Comparison of ENCODE assay signal across 23 mouse cellular contexts in the genomic region with DNA sequence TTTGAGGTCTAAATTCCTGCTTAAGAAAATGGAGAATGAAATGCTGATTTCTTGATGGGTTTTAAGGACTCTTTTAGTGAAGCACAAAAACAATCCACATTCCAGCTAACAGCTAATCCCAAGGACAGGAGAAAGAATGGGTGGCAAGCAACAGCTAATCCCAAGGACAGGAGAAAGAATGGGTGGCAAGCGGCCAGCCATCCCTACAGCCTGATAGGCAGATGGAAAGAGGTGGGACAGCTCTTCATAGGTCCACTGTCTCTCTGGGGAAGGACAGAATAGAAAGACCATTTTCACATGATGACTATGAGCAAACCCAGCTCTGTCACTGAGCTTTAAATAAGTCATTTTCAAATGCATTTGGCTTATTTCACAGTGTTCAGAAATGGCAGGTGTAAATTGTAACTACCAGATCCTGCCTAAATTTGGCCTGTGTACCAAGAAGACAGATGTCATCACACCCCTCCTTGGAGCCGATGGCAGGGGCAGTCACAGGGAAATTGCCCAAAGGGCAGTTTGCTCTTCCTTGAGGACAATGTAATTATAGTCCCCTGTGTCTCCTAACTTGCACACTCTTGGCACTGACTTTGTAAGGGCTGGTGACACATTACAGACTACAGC.
DNase-seq lines count a peak whose midpoint lies in the region; ATAC-seq and TF ChIP-seq lines count a peak whose summit lies in the region.
"Had no signal": no experiment of that assay in that cellular context is flagged by ENCODE, and none has a peak within 500 bp of the region (broad histone marks: within the 10 kb centered on the region; RNA-seq: fewer than 3 reads in every experiment).

No protein-coding gene starts in this region.

- ATAC-seq in hindbrain, embryonic 11.5 days (ENCODE audit: low FRiP score): no peak
- ATAC-seq: hindbrain, postnatal 0 days; midbrain, embryonic 16.5 days had no signal

- peak overlapping the region; percentile 37 for H3K27ac ChIP-seq in left cerebral cortex, adult 2 months
- no peak overlapping the region for H3K27ac ChIP-seq in hindbrain, embryonic 11.5 days (ENCODE audit: low read depth, low read length)
- H3K27ac ChIP-seq: embryonic facial prominence, embryonic 15.5 days; gastrocnemius, adult 2 months; heart, embryonic 13.5 days; hindbrain, postnatal 0 days; limb, embryonic 13.5 days; liver, embryonic 15.5 days; stomach, postnatal 0 days had no signal

- H3K9ac ChIP-seq in hindbrain, embryonic 11.5 days (ENCODE audit: low read depth, low read length): no peak overlapping the region
- H3K9ac ChIP-seq: embryonic facial prominence, embryonic 15.5 days; heart, embryonic 13.5 days; limb, embryonic 13.5 days; liver, embryonic 15.5 days had no signal

- no peaks in the 10 kb centered on the region for H3K4me1 ChIP-seq in hindbrain, embryonic 11.5 days (replicated peaks; ENCODE audit: control insufficient read depth, insufficient read depth, low read length)
- H3K4me1 ChIP-seq: embryonic facial prominence, embryonic 15.5 days; heart, embryonic 13.5 days; limb, embryonic 13.5 days; liver, embryonic 15.5 days; megakaryocyte, embryonic 14.5 days had no signal

- H3K4me3 ChIP-seq in left cerebral cortex, adult 2 months: no peak overlapping the region
- H3K4me3 ChIP-seq in hindbrain, embryonic 11.5 days (ENCODE audit: low read depth, low read length): no peak overlapping the region
- H3K4me3 ChIP-seq: embryonic facial prominence, embryonic 15.5 days; gastrocnemius, adult 2 months; heart, embryonic 13.5 days; limb, embryonic 13.5 days; liver, embryonic 15.5 days; megakaryocyte, embryonic 14.5 days had no signal

- no peaks in the 10 kb centered on the region for H3K27me3 ChIP-seq in hindbrain, embryonic 11.5 days (ENCODE audit: control insufficient read depth, insufficient read depth, low read length)
- H3K27me3 ChIP-seq: embryonic facial prominence, embryonic 15.5 days; heart, embryonic 13.5 days; limb, embryonic 13.5 days; liver, embryonic 15.5 days; megakaryocyte, embryonic 14.5 days had no signal

- TF ChIP-seq CTCF in left cerebral cortex, adult 2 months (IDR thresholded peaks at IDR 0.05): no peak

- H3K9me3 ChIP-seq in hindbrain, embryonic 11.5 days (ENCODE audit: control insufficient read depth, low read length): no peaks in the 10 kb centered on the region
- H3K9me3 ChIP-seq: embryonic facial prominence, embryonic 15.5 days; heart, embryonic 13.5 days; limb, embryonic 13.5 days; liver, embryonic 15.5 days; megakaryocyte, embryonic 14.5 days had no signal

- H3K36me3 ChIP-seq in hindbrain, embryonic 11.5 days (ENCODE audit: control insufficient read depth, insufficient read depth, low read length): no peaks in the 10 kb centered on the region
- H3K36me3 ChIP-seq: embryonic facial prominence, embryonic 15.5 days; heart, embryonic 13.5 days; limb, embryonic 13.5 days; liver, embryonic 15.5 days had no signal

- intact Hi-C loops in left cerebral cortex, adult 2 months (cut with DNase I): no loop called here

- H3K4me2 ChIP-seq in hindbrain, embryonic 11.5 days (replicated peaks; ENCODE audit: low read depth, low read length): no peak overlapping the region
- H3K4me2 ChIP-seq: embryonic facial prominence, embryonic 15.5 days; heart, embryonic 13.5 days; limb, embryonic 13.5 days; liver, embryonic 15.5 days had no signal

- peak; percentile 24 for DNase-seq in layer of hippocampus, adult 11-12 months (ENCODE audit: low spot score)
- DNase-seq in layer of hippocampus, postnatal 36 days: no peak
- DNase-seq in cerebellum, adult 9-10 months: peak; percentile 65
- no peak for DNase-seq in left cerebral cortex, adult 2 months (ENCODE audit: extremely low spot score in 1 of 2, low spot score in 2 of 2)
- DNase-seq in thymus, postnatal 0 days (ENCODE audit: low spot score): no peak
- no peak for DNase-seq in thymus, postnatal 36 days
- DNase-seq in hindbrain, embryonic 11.5 days (ENCODE audit: low spot score): no peak
- DNase-seq: adrenal gland, postnatal 10 days; B cell, adult 2 months; gastrocnemius, adult 2 months; heart, postnatal 36 days; kidney, adult 18-20 months; kidney, postnatal 25 days; lung, postnatal 14 days; thymus, postnatal 4 days had no signal

- WGBS in hindbrain, embryonic 11.5 days: 73% methylated on average over 2 of the region's 2 CpGs

Comparison
In these comparisons a context has a peak if more than half of its experiments do, and no peak if none do; other contexts are left out.
1. DNase-seq: peak in layer of hippocampus, adult 11-12 months (single experiment) and cerebellum, adult 9-10 months (single experiment); none in layer of hippocampus, postnatal 36 days (0 of 2), left cerebral cortex, adult 2 months (0 of 2), thymus, postnatal 0 days (single experiment), thymus, postnatal 36 days (0 of 2) and hindbrain, embryonic 11.5 days (single experiment).